ENCODE assay signal across 9 mouse cellular contexts in genomic region chr7:57508860-57509632, GRCm38 (mm10). TPM values are rescaled to one million over a fixed set of nuclear protein-coding genes. Genes with fewer than 3 reads are reported as not detected.
DNase-seq lines count a peak whose midpoint lies in the region; ATAC-seq lines count a peak whose summit lies in the region.
"Had no signal": no experiment of that assay in that cellular context is flagged by ENCODE, and none has a peak within 500 bp of the region (broad histone marks: within the 10 kb centered on the region; RNA-seq: fewer than 3 reads in every experiment).

No protein-coding gene starts in this region.

- H3K27ac ChIP-seq in embryonic facial prominence, embryonic 10.5 days (replicated peaks), result no peak overlapping the region
- peak overlapping the region; percentile 10; the same call in 1 of the 2 replicates for H3K27ac ChIP-seq in hindbrain, embryonic 14.5 days
- no peak overlapping the region; the same call in 1 of the 2 replicates for H3K27ac ChIP-seq in neural tube, embryonic 13.5 days (replicated peaks)
- H3K27ac ChIP-seq: liver, embryonic 15.5 days had no signal

- no peaks in the 10 kb centered on the region for H3K9me3 ChIP-seq in embryonic facial prominence, embryonic 10.5 days
- H3K9me3 ChIP-seq in hindbrain, embryonic 14.5 days (ENCODE audit: control insufficient read depth, low read length), result no peaks in the 10 kb centered on the region
- no peaks in the 10 kb centered on the region for H3K9me3 ChIP-seq in neural tube, embryonic 13.5 days
- H3K9me3 ChIP-seq: liver, embryonic 15.5 days had no signal

- H3K4me1 ChIP-seq in embryonic facial prominence, embryonic 10.5 days, result peaks cover 12% of the 10 kb centered on the region
- no peaks in the 10 kb centered on the region for H3K4me1 ChIP-seq in hindbrain, embryonic 14.5 days (replicated peaks; ENCODE audit: control insufficient read depth, insufficient read depth, low read length)
- H3K4me1 ChIP-seq in neural tube, embryonic 13.5 days (replicated peaks), result peaks cover 8% of the 10 kb centered on the region; the same call in 1 of the 2 replicates
- H3K4me1 ChIP-seq: liver, embryonic 15.5 days had no signal

- H3K36me3 ChIP-seq in embryonic facial prominence, embryonic 10.5 days (replicated peaks), result no peaks in the 10 kb centered on the region
- no peaks in the 10 kb centered on the region for H3K36me3 ChIP-seq in hindbrain, embryonic 14.5 days (replicated peaks; ENCODE audit: control insufficient read depth, insufficient read depth)
- H3K36me3 ChIP-seq in neural tube, embryonic 13.5 days, result no peaks in the 10 kb centered on the region
- H3K36me3 ChIP-seq: liver, embryonic 15.5 days had no signal

- peak; percentile 76 for ATAC-seq in hindbrain, embryonic 14.5 days (ENCODE audit: low FRiP score)
- ATAC-seq in neural tube, embryonic 13.5 days (ENCODE audit: low read depth), result peak; percentile 86
- ATAC-seq in monocyte, adult 5-6 weeks (replicated peaks; ENCODE audit: insufficient number of reproducible peaks, low FRiP score, low TSS enrichment, poor library complexity, severe bottlenecking), result no peak

- H3K27me3 ChIP-seq in embryonic facial prominence, embryonic 10.5 days (replicated peaks; ENCODE audit: low read depth, poor library complexity, severe bottlenecking), result peaks cover 64% of the 10 kb centered on the region
- peaks cover 48% of the 10 kb centered on the region for H3K27me3 ChIP-seq in hindbrain, embryonic 14.5 days (ENCODE audit: control insufficient read depth, insufficient read depth, low read length)
- H3K27me3 ChIP-seq in neural tube, embryonic 13.5 days, result peaks cover 56% of the 10 kb centered on the region

- H3K9ac ChIP-seq in hindbrain, embryonic 14.5 days, result peak overlapping the region; percentile 67
- H3K9ac ChIP-seq in neural tube, embryonic 13.5 days, result peak overlapping the region; percentile 71
- H3K9ac ChIP-seq: liver, embryonic 15.5 days had no signal

- WGBS in embryonic facial prominence, embryonic 10.5 days, result 1% methylated on average over 71 of the region's 72 CpGs
- WGBS in hindbrain, embryonic 14.5 days, result 2% methylated on average over 66 of the region's 72 CpGs
- 1% methylated on average over 72 of the region's 72 CpGs for WGBS in neural tube, embryonic 13.5 days

- intact Hi-C loops in gastrocnemius, postnatal 36 days (cut with DNase I), result no loop called here

- peak overlapping the region; percentile 62 for H3K4me3 ChIP-seq in embryonic facial prominence, embryonic 10.5 days
- H3K4me3 ChIP-seq in hindbrain, embryonic 14.5 days (replicated peaks; ENCODE audit: low read length), result peak overlapping the region; percentile 67
- H3K4me3 ChIP-seq in neural tube, embryonic 13.5 days, result peak overlapping the region; percentile 57
- H3K4me3 ChIP-seq: liver, embryonic 15.5 days had no signal

- peak overlapping the region; percentile 74 for H3K4me2 ChIP-seq in hindbrain, embryonic 14.5 days (replicated peaks)
- H3K4me2 ChIP-seq in neural tube, embryonic 13.5 days, result peak overlapping the region; percentile 77
- H3K4me2 ChIP-seq: liver, embryonic 15.5 days had no signal

- DNase-seq in layer of hippocampus, postnatal 10 days (ENCODE audit: low spot score in 2 of 2), result peak; percentile 46 to 66
- no peak for DNase-seq in layer of hippocampus, adult 11-12 months (ENCODE audit: low spot score)
- peak; percentile 57 for DNase-seq in embryonic facial prominence, embryonic 10.5 days (ENCODE audit: low spot score)
- peak; percentile 49 for DNase-seq in hindbrain, embryonic 14.5 days (ENCODE audit: low spot score)
- DNase-seq in natural killer cell, adult 2 months (ENCODE audit: low spot score in 2 of 2), result no peak
- no peak for DNase-seq in gastrocnemius, postnatal 36 days

RNA-seq across cellular contexts. Expression of gene Gabra5, which starts 0.8 kb away (rescaled TPM):
- 100 to 1,000 TPM; 200 to 221 TPM for total RNA-seq in layer of hippocampus, postnatal 10 days (2021)
- 0.06 and 0.27 TPM in 2 replicates for polyA plus RNA-seq in embryonic facial prominence, embryonic 10.5 days (2016; fragmentation: Nextera tagmentation; extraction: Ambion mirVana)
- 50.9 and 70.0 TPM in 2 replicates for polyA plus RNA-seq in hindbrain, embryonic 14.5 days (2014; fragmentation: Nextera tagmentation; extraction: Ambion mirVana)
- polyA plus RNA-seq in neural tube, embryonic 13.5 days (2015; fragmentation: Nextera tagmentation; extraction: Ambion mirVana), result 14.5 and 15.2 TPM in 2 replicates
- total RNA-seq in monocyte, adult 5-6 weeks (2017), result not detected in 3 replicates
- total RNA-seq in gastrocnemius, postnatal 36 days (2021), result not detected
- polyA plus RNA-seq: liver, embryonic 15.5 days had no signal

Comparison
In these comparisons a context has a peak if more than half of its experiments do, and no peak if none do; other contexts are left out.
1. DNase-seq: peak in layer of hippocampus, postnatal 10 days (2 of 2), embryonic facial prominence, embryonic 10.5 days (single experiment) and hindbrain, embryonic 14.5 days (single experiment); none in layer of hippocampus, adult 11-12 months (single experiment), natural killer cell, adult 2 months (0 of 2) and gastrocnemius, postnatal 36 days (0 of 2).
2. RNA of gene Gabra5, which starts 0.8 kb away (total RNA-seq): 200 to 221 TPM in layer of hippocampus, postnatal 10 days; not detected in monocyte, adult 5-6 weeks and not detected in gastrocnemius, postnatal 36 days; every median in the first group is over 100 times any median in the second.
3. Peak in every context shown above with its lines, with median percentiles within 50 percentile points of each other: H3K4me3 ChIP-seq.